Mouse (Mus musculus): ENCODE measurements at regions not wholly inside any gene's neighbourhood (a gene's known extent, or its start where the extent isn't known, plus 50 kb on each side); places are given as distances from the start of the nearest gene placed in this dataset.

DNA sequence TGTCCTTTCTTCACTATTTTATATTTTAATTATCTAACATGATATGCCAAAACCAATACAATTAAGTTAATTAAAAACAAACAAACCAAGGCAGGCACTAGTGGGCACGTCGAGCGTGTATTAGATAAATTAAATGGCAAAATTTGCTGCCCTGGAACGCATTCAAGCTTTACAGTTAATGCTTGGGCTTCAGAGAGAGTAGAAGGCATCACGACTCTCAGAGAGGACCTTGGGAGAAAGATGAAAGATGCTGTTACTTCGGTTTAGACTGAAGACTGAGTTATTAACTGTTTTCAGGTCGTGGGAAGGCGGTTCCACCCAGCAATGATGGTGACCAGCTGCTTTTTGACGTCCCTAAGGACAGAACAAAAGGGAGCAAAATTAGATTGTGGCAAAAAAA lies 71.7 kb upstream of the Boc start:
- DNase-seq (ENCODE audit: low spot score): no peak

GRCm38 (mm10) chr16:44629296-44630275 lies 70.9 kb upstream of the Boc start:
- DNase-seq (ENCODE audit: low spot score): no peak

- DNase-seq (ENCODE audit: low spot score): no peak
Measured at GRCm38 (mm10) chr16:44625871-44626293, 67.2 kb upstream of the Boc start.

DNA sequence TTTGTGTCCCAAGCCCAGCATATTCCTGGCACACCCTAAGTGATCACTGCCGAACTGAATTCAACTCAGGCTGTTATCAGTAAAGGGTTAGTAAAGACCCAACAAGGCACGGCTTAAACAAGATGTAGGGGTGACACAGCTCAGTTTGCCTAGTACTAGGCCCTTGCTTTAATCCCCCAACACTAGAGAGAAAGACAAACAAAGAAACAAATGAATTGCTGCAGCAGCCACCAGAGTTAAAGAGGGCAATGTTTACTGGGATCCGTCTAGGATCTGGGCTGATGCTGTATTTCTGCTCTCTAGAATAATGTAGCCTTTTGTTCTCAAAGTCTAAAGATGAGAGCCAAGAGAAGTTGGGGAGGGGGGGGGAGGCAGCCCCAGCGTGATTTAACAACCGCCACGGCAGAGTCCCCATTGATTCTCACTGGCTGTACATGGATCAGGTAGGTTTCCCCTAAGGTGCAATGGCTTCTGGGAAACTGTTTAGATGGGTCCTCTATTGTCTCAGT lies 66.5 kb upstream of the Boc start:
- DNase-seq (ENCODE audit: low spot score): no peak

DNA sequence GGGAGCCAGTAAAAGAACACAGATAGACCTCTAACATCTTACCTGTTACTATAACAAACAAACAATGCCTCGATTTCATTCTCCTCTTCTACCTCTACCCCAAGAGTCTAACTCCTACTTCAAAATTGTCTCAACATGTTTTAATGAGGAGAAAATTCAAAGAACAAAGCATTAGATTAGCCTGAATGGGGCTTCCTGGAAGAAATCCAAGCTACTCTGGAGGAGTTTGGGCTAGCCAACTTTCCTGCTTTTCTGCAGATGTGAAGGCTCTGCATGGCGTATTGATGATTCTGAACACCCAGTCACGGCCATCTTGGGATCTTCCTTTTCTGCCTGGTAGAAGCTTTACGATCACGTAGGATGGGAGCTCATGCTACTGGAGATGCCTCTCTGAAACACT lies 62.9 kb upstream of the Boc start:
- no peak for DNase-seq (ENCODE audit: low spot score)

DNA sequence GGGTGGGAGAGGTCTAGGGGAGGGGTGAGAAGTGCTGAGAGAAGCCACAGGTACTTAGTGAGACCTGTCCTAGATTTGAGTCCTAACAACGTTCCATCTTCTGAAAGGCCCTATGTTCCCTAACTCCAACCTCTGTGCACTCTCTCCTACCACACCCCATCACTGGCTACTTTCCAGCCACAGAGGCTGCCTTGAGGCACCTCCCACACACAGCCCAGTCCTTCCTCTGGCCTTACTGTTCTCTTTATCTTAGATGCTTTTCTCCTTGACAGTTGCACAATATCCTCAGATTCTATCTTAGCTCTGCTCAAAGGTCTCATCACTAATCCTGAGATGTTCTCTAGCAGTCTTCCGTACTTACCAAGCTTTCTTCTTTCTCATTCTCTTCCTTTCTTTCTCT lies 61.8 kb upstream of the Boc start:
- DNase-seq (ENCODE audit: low spot score): no peak

GRCm38 (mm10) chr16:44619476-44620103 lies 60.9 kb upstream of the Boc start:
- no peak for DNase-seq (ENCODE audit: low spot score)

- no peak for DNase-seq (ENCODE audit: low spot score)
Measured at GRCm38 (mm10) chr16:44617041-44617440, 58.3 kb upstream of the Boc start.

DNA sequence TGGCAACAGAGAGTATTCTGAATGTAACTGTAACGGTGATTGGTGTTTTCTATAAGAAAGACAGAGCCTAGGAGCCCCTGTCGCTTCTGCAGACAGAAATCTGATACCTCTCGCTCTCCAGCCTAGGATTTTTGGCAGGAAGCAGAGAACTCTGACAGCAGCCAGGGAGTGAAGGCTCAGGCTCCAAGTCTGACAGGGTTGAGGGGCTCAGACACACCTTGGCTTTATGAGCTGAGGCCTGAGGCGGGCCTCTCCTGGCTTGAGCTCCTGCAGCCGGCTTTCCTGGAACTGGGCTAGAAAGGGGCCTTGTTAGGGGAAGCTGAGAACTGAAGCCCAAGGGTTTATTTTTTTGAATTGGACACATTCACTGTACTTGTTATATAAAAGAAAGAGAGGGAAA lies 57.7 kb upstream of the Boc start:
- DNase-seq (ENCODE audit: low spot score): no peak

DNA sequence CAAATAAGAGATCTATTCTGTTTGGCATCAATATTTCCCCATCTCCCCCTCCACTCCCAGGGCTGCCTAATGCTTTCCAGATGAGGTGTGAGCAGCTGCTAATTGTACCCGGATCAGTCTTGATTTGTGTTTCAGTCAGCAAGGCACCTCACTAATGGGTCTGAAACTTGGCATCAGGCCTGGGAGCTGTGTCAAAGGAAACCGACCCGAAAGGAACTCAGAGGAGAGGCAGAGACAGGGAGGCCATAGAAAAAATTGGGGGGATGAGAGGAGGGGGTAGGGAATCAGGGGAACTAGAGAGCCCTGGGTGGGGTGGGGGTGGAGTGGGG lies 57.1 kb upstream of the Boc start:
- DNase-seq (ENCODE audit: low spot score): no peak

DNA sequence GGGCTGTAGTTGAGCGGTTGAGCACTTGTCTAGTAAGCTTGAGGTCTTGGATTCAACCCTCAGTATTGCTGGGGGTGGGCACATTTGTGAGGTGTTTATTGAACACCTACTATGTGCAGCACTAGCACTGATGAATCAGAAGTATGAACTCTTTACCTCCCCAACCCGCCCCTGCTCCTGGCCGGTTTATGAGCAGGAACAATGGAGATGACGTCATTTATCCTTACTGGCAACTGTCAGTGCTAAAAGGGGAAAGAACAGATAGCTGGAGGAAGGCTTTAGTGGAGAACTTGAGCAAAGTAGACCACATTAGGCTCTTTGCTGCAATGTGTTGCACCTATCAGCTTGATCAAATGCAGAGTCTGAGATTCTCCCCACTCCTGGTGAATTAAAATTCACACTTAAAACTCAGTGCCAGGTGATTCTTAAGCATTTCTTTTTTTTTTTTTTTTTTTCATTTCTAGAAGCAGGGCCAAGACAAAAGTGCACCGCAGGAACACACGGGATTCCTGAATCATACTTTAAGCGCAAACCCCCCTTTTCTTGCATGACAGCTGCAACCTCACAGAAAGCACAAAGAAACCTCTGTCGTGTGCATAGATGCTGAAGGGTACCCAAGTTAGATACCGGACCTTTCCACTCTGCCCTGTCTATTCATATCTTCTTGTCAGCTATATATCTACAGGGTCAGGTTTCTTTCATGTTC lies 56.6 kb upstream of the Boc start:
- DNase-seq (ENCODE audit: low spot score): no peak

- no peak for DNase-seq (ENCODE audit: low spot score)
Measured at GRCm38 (mm10) chr16:44614235-44614634, 55.5 kb upstream of the Boc start.

DNA sequence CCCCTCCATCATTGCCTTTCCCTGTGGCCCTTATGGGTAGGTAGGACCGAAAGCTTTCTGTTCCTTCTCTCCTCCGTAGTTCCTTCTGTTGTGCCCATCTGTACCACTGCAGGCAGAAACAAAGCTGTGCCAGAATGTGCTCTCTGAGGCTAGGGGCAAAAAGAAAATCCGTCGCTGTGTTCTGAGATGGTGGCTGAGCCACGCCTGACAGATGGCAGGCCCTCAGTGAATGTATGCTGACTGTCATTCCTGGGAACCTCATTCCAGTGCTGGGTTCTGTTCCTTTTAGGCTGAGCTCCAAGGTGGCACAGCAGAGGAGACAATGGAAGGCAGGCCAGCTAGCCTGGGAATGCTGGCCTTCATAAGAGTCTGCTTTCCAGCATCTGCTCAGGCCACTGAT lies 54.0 kb upstream of the Boc start:
- DNase-seq (ENCODE audit: low spot score): no peak

DNA sequence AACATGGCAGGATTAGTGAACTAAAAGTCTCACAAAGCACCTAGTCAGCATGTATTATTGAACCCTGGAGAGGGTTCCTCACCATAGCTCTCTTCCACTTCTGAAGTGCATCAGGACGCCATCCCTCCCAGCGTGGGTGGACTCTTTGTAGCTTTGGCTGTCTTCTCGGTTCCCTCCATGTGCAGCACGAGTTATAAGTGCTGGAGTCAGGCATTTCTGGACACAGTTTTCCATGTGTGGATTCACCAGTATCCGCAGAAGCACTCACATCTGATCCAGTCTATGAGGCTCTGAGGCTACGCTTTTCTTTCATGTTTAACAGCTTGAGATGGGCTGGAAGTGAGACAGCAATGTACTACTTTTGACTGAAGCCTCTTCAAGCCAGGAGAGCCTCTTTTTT lies 52.8 kb upstream of the Boc start:
- DNase-seq (ENCODE audit: low spot score): no peak

DNA sequence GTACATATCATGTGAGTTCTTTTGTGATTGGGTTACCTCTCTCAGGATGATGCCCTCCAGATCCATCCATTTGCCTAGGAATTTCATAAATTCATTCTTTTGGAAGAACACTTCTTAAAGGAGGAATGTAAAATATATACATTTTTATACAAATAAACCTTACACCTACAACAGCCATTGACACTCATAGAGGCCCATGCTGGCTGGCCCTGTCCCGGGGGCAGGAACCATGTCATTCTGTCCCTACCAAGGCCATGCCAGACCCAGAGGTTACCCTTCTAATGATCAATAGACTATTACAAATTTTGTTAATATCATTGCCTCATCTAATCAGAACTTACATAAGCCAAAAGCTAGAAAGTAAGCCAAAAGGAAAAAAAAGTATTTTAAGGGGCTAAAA lies 49.9 kb upstream of the Boc start:
- DNase-seq (ENCODE audit: low spot score): no peak

All from lung, postnatal 25 days (tissue).